Mouse (Mus musculus): ENCODE measurements at regions not wholly inside any gene's neighbourhood (a gene's known extent, or its start where the extent isn't known, plus 50 kb on each side); places are given as distances from the start of the nearest gene placed in this dataset.
A peak's percentile ranks its signal among the peaks of the same experiment; 100 is the strongest.
"Not testable (repeated sequence)": the region's sequence is repeated elsewhere in the genome, so short reads cannot be mapped to it uniquely, and the experiment has no call there.

GRCm38 (mm10) chr6:84315175-84315912 lies 278.4 kb downstream of the Cyp26b1 start:
- DNase-seq: no peak

GRCm38 (mm10) chr6:84313797-84314196 lies 279.9 kb downstream of the Cyp26b1 start:
- DNase-seq: no peak

GRCm38 (mm10) chr6:84310635-84311241 lies 283.0 kb downstream of the Cyp26b1 start:
- no peak for DNase-seq

- no peak for DNase-seq
Observed at GRCm38 (mm10) chr6:84307556-84307955, 286.2 kb downstream of the Cyp26b1 start.

GRCm38 (mm10) chr6:84306585-84306984 lies 287.1 kb downstream of the Cyp26b1 start:
- no peak for DNase-seq

GRCm38 (mm10) chr6:84305093-84305492 lies 288.6 kb downstream of the Cyp26b1 start:
- no peak for DNase-seq

GRCm38 (mm10) chr6:84302916-84303315 lies 290.8 kb downstream of the Cyp26b1 start:
- not testable (repeated sequence) for DNase-seq

- no peak for DNase-seq
Observed at GRCm38 (mm10) chr6:84299936-84300335, 291.5 kb downstream of the Dysf start.

GRCm38 (mm10) chr6:84299146-84299545 lies 290.8 kb downstream of the Dysf start:
- no peak for DNase-seq

- DNase-seq: not testable (repeated sequence)
Observed at GRCm38 (mm10) chr6:84273907-84274306, 265.5 kb downstream of the Dysf start.

GRCm38 (mm10) chr6:84272520-84273311 lies 264.3 kb downstream of the Dysf start:
- DNase-seq: peak; percentile 85

- DNase-seq: no peak
Observed at GRCm38 (mm10) chr6:84271966-84272365, 263.6 kb downstream of the Dysf start.

GRCm38 (mm10) chr6:84271441-84271840 lies 263.1 kb downstream of the Dysf start:
- no peak for DNase-seq

- no peak for DNase-seq
Observed at GRCm38 (mm10) chr6:84270518-84271165, 262.3 kb downstream of the Dysf start.

GRCm38 (mm10) chr6:84269478-84269877 lies 261.1 kb downstream of the Dysf start:
- no peak for DNase-seq

GRCm38 (mm10) chr6:84269023-84269422 lies 260.6 kb downstream of the Dysf start:
- no peak for DNase-seq

GRCm38 (mm10) chr6:84268111-84268510 lies 259.7 kb downstream of the Dysf start:
- DNase-seq: peak; percentile 80

- DNase-seq: no peak
Observed at GRCm38 (mm10) chr6:84267526-84267925, 259.1 kb downstream of the Dysf start.

- DNase-seq: peak; percentile 84
Observed at GRCm38 (mm10) chr6:84266736-84267135, 258.3 kb downstream of the Dysf start.

- no peak for DNase-seq
Observed at GRCm38 (mm10) chr6:84264681-84265080, 256.3 kb downstream of the Dysf start.

- DNase-seq: no peak
Observed at GRCm38 (mm10) chr6:84263686-84264085, 255.3 kb downstream of the Dysf start.

- no peak for DNase-seq
Observed at GRCm38 (mm10) chr6:84262766-84263165, 254.4 kb downstream of the Dysf start.

GRCm38 (mm10) chr6:84261483-84261882 lies 253.1 kb downstream of the Dysf start:
- no peak for DNase-seq
